Mouse (Mus musculus): ENCODE results near the gene Ifitm5.

GRCm38 (mm10) chr7:140905642-140906081 lies 44.4 kb downstream of the Ifitm5 start:
- TF ChIP-seq EP300 (IDR thresholded peaks at IDR 0.05): no peak
- TF ChIP-seq CTCF (IDR thresholded peaks at IDR 0.05): no peak

Measured in lung, postnatal 0 days (tissue).